Mouse (Mus musculus): Measurements from ENCODE around the gene Mfsd5.
A peak's percentile ranks its signal among the peaks of the same experiment; 100 is the strongest.

The Mfsd5 gene

DNA sequence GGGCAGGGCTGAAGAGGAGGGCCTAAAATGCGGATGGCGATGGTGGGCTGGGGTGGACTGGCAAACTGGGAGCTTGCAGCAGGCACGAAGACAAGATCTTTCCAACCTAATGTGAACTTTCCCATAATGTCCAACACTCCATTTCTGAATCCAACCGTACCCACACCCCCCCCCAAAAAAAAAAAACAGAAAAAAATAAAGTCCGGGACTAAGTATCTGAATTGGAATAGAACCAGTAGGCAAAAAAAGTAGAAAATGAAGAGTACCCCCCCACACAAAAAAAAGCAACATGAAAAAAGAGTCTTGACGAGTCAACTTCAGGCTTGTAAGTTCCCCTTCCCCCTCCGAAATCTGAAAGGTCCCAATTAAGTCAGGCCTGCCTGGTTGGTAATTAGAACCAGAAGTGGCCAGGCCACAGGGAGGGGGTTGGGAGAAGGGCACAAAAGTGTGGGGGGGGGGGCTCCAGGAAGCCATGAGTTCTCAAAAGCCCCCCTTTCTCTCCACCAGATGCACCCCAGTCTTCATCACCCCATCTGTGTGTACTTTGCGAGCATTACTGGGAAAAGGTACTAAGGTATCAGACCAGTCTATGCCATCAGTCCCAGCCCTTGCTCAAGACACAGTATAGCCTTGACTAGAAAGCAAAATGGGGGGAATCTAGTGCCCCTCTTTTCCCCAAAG lies 31.0 kb upstream of the Mfsd5 start:
- DNase-seq (ENCODE audit: low read depth, low spot score) = no peak

DNA sequence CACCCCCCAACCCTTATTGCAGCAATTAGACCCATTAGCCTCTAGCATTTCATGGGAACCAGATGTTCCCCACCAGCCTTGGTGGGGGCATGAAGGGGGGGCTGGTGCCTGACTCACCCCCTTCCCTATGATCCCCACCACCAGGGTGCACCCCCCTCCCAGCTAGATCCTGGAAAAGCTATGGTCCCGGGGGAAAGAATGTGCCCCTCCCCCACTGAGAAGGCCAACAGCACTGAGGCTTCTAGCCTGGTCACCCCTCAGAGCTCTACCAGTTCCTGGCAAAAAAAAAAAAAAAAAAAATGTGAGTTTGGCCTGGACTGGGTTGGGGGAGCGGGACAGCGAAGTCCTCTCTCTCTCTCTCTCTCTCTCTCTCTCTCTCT lies 30.5 kb upstream of the Mfsd5 start:
- DNase-seq (ENCODE audit: low read depth, low spot score) = no peak

DNA sequence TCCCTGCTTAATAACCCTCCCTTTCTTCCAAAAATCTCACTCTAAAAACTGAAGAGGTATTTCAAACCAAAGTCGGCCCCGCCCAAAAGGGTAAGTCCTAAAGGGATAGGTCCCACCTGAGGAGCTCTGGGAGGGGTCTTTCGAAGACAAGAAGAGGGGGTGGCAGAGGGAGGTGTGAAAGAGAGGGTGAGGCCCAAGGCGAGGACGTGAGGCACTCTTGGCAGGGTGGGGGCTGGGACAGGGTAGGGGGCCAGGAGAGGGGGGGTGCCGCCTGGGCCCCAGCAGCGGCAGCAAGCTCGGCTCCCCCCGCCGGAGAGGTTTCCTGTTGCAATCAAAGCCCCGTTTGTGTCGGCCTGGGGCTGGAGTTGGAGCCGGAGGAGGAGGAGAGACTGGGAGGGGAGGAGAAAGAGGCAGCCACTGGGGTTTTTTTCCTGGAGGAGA lies 30.0 kb upstream of the Mfsd5 start:
- peak; percentile 34 for DNase-seq (ENCODE audit: low read depth, low spot score)

GRCm38 (mm10) chr15:102249967-102250366 lies 29.3 kb upstream of the Mfsd5 start:
- DNase-seq (ENCODE audit: low read depth, low spot score) = no peak

DNA sequence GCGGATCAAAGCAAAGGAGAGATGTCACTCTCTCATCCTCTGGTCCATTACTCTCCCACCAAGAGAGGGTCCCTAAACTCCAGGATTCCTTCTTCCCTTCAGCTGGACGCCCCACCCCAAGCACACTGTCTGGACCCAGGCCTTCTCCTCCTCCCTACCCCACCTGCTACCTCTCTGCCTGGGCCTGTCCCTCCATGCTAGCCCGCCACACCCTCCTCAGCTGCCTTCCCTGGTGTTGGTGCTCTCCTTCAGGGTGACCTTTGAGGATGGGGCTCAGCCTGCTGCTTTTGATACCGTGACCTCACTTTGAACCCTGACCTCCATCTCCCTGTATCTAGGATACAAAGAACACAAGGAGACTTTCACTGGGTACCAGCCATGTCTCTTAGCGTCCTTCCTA lies 28.7 kb upstream of the Mfsd5 start:
- DNase-seq (ENCODE audit: low read depth, low spot score) = no peak

GRCm38 (mm10) chr15:102255547-102256255 lies 23.6 kb upstream of the Mfsd5 start:
- DNase-seq (ENCODE audit: low read depth, low spot score) = no peak

- no peak for DNase-seq (ENCODE audit: low read depth, low spot score)
Measured at GRCm38 (mm10) chr15:102256431-102257201, 22.6 kb upstream of the Mfsd5 start.

DNA sequence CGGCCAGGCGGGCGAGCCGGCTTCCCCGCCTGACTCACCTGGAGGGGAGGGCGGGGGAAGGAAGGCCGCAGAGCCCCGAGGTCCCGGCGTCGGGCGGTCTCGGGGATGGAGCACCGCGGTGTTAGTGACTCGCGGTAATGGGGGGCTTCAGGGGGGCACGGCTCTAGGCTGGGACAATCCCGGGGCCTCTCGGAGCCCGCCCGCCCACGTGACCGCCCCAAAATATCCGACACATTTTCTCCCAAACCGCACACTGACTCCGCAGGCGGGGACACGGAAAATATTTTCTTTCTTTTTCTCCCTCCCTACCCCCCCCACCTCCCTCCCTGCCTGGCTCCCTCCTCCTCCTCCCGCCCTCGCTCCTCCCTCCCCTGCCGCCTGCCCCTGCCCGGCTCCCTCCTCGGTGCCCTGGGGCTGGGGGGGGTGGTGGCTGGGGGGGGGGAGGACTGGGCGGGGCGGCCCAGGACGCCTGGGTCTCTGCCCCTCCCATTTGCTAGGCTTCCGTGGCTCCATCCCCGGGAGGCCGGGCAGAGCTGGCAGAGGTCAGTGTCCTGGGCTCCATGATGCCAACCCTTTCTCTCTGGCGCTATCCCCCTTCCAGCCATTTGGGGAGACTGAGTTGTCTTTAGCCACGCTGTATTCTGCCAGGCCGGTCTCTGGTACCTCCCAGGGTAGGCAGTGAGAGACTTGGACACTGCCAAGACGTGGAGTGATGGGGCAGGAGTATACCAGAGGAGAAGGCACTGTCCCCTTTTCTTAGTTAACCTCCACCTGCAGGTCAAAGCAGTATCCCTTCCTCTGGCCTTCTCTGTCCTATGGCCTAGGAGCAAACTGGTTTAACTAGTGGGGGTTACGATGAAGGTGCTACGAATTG lies 21.8 kb upstream of the Mfsd5 start, which contains the start of gene Rarg:
Gene Rarg, minus strand, starts transcription at position 316 of the 874 bp plus-strand sequence.
- DNase-seq (ENCODE audit: low read depth, low spot score) = peak; percentile 71

GRCm38 (mm10) chr15:102258076-102258470 lies 21.2 kb upstream of the Mfsd5 start:
- DNase-seq (ENCODE audit: low read depth, low spot score) = peak; percentile 81

- DNase-seq (ENCODE audit: low read depth, low spot score) = no peak
Measured at GRCm38 (mm10) chr15:102258581-102259253, 20.5 kb upstream of the Mfsd5 start.

- peak; percentile 82 for DNase-seq (ENCODE audit: low read depth, low spot score)
Measured at GRCm38 (mm10) chr15:102262582-102262981, 16.7 kb upstream of the Mfsd5 start.

DNA sequence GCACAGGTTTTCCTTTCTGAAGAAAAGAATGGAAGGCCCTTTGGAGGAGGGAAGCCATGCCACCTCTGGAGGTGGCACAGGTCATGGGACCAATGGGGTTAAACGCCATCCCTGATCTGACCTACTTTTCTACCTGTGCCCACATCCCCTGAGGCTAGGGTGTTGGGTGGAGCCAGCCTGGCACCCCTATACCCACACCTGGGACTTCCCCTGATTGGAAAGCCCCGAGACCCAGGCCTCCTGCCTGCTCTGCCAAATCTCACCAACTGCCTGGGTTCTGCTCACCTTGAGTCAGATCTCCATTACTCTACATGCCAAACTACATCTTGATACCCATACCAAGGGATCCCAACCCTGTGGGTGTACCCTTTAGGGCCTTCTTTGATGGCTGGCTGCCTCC lies 16.2 kb upstream of the Mfsd5 start:
- DNase-seq (ENCODE audit: low read depth, low spot score) = no peak

DNA sequence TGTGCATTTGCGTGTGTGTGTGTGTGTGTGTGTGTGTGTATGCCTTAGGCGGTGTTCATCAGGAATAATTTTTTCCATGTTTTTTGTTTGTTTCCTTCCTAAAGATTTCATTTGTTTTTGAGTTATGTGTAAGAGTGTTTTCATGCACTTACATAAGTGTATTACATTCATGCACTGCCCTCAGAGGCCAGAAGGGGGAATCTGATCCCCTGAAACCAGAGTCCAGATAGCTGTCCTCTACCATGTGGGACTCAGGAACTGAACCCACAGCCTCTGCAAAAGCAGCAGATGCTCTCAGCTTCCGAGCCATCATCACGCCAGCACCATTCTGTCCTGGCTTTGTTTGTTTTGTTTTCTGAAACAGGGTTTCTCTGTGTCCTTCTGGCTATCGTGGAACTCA lies 13.7 kb upstream of the Mfsd5 start:
- no peak for DNase-seq (ENCODE audit: low read depth, low spot score)

GRCm38 (mm10) chr15:102270274-102270960 lies 8.8 kb upstream of the Mfsd5 start, which contains the start of gene Gm9918:
Gene Gm9918 (plus strand): TSS chr15:102270563.
- DNase-seq (ENCODE audit: low read depth, low spot score) = no peak

DNA sequence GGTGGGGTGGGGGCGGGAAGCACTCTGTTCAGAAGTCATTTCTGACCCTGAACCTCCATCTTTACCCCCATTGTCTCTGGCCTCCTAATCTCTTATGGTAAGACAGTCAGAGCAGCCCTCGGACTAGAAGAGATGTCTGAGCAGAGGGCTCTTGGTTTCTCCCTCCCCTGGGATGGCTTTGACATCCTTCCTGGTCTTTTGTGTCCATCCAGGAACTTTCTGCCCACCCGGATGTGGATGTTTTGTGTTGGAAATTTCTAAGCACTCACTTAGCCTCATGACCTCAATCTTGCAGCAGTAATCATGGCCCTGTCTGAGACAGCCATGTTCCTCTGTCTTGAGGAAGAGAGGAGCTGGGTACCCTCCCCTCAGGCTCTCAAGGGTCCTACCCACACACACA lies 7.8 kb upstream of the Mfsd5 start:
- DNase-seq (ENCODE audit: low read depth, low spot score) = no peak

DNA sequence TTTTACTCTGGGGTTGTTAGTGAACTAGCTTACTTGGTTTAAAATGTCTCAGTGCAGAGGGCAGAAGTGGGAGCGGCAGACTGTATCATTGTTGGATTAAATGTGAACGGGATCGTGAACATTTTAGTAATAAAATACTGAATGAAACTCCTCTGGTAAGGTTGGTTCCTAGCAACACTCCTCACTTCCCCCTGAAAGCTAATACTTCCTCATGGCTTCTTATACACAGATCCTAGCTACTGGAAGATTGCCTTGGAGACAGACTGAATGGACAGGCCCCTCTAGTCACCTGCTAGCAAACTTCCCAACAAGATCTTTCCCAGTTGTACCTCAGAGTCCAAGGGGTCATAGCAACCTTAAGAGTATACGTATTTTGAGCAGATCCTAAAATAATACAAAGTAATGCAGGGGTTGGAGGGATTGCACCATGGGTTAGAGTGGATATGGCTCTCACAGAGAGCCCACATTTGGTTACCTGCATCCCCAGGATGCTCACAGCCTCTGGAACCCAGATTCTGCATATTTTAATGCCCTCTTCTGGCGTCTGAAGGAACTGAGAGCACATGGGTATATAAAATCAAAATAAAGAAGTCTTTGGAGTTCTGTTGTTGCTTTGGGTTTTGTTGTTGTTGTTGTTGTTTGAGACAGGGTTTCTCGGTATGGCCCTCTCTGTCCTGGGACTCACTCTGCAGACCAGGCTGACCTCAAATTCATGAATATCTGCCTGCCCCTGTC lies 5.1 kb upstream of the Mfsd5 start:
- no peak for DNase-seq (ENCODE audit: low read depth, low spot score)

DNA sequence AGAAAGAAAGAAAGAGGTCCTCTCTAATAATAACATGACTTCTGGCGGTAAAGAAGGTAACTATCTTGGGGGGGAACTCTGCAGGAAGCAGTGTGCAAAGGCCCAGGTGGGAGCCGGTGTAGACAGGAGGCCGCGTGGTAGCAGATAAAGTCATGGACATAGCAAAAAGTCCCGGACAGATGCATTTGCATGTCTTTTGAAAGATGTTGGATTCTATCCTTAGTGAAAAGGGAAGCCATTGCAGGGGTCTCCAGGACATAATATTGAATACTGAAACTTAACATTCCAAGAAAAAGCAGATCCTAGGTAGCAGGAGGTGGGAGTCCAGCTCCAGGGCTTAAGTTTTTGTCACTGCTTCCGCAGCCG lies 545 bp upstream of the Mfsd5 start:
- no peak for DNase-seq (ENCODE audit: low read depth, low spot score)

- peak; percentile 70 for DNase-seq (ENCODE audit: low read depth, low spot score)
Measured at GRCm38 (mm10) chr15:102279783-102280520, 698 bp downstream of the Mfsd5 start.

DNA sequence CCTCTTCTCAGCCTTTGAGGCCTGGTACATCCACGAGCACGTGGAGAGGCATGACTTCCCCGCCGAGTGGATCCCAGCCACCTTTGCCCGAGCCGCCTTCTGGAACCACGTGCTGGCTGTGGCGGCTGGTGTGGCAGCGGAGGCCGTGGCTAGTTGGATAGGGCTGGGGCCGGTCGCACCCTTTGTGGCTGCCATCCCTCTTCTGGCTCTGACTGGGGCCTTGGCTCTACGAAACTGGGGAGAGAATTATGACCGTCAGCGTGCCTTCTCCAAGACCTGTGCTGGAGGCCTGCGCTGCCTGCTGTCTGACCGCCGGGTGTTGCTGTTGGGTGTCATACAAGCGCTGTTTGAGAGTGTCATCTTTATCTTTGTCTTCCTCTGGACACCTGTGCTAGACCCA lies 1.4 kb downstream of the Mfsd5 start:
- DNase-seq (ENCODE audit: low read depth, low spot score) = no peak

All from brain, adult 2 months (tissue).